In genomic region chr12:108312432-108312851, GRCm38 (mm10) we compare ENCODE assay signal across 14 mouse cellular contexts. TPM values are rescaled to one million over a fixed set of nuclear protein-coding genes. Genes with fewer than 3 reads are reported as not detected.
DNase-seq lines count a peak whose midpoint lies in the region; ATAC-seq lines count a peak whose summit lies in the region.
"Had no signal": no experiment of that assay in that cellular context is flagged by ENCODE, and none has a peak within 500 bp of the region (broad histone marks: within the 10 kb centered on the region; RNA-seq: fewer than 3 reads in every experiment).

No protein-coding gene starts in this region.

- H3K9ac ChIP-seq in hindbrain, embryonic 13.5 days = no peak overlapping the region
- no peak overlapping the region for H3K9ac ChIP-seq in neural tube, embryonic 11.5 days (ENCODE audit: low read length)
- no peak overlapping the region for H3K9ac ChIP-seq in neural tube, embryonic 15.5 days (replicated peaks)
- H3K9ac ChIP-seq: hindbrain, embryonic 14.5 days; stomach, embryonic 15.5 days had no signal

- H3K4me3 ChIP-seq in hindbrain, embryonic 10.5 days = no peak overlapping the region
- H3K4me3 ChIP-seq in hindbrain, embryonic 13.5 days = no peak overlapping the region
- no peak overlapping the region for H3K4me3 ChIP-seq in neural tube, embryonic 11.5 days (ENCODE audit: low read depth, low read length)
- no peak overlapping the region for H3K4me3 ChIP-seq in neural tube, embryonic 15.5 days (replicated peaks)
- H3K4me3 ChIP-seq: stomach, embryonic 15.5 days had no signal

- peak; percentile 68 for DNase-seq in hindbrain, embryonic 10.5 days (ENCODE audit: low spot score)
- DNase-seq in neural tube, embryonic 11.5 days (ENCODE audit: low spot score) = no peak
- DNase-seq in kidney, postnatal 14 days = peak; percentile 70
- peak; percentile 71 for DNase-seq in yolk sac, embryonic 10.5 days (ENCODE audit: low spot score)
- DNase-seq in spleen, postnatal 14 days (ENCODE audit: low spot score in 2 of 2) = no peak
- DNase-seq in heart, postnatal 36 days = no peak
- DNase-seq: cerebellum, postnatal 36 days; right cerebral cortex, postnatal 14 days; thymus, postnatal 36 days had no signal

- H3K4me2 ChIP-seq in hindbrain, embryonic 13.5 days = no peak overlapping the region
- H3K4me2 ChIP-seq in neural tube, embryonic 11.5 days (ENCODE audit: low read depth) = no peak overlapping the region
- H3K4me2 ChIP-seq in neural tube, embryonic 15.5 days = no peak overlapping the region
- H3K4me2 ChIP-seq: hindbrain, embryonic 14.5 days; stomach, embryonic 15.5 days had no signal

- no peaks in the 10 kb centered on the region for H3K9me3 ChIP-seq in hindbrain, embryonic 10.5 days
- H3K9me3 ChIP-seq in hindbrain, embryonic 13.5 days = no peaks in the 10 kb centered on the region
- H3K9me3 ChIP-seq in neural tube, embryonic 11.5 days (ENCODE audit: control insufficient read depth, low read length) = no peaks in the 10 kb centered on the region
- H3K9me3 ChIP-seq in neural tube, embryonic 15.5 days (replicated peaks) = no peaks in the 10 kb centered on the region
- H3K9me3 ChIP-seq: stomach, embryonic 15.5 days had no signal

- ATAC-seq in hindbrain, embryonic 13.5 days (ENCODE audit: low FRiP score) = no peak
- ATAC-seq in neural tube, embryonic 11.5 days (ENCODE audit: insufficient read depth, low FRiP score, low TSS enrichment) = no peak
- ATAC-seq in neural tube, embryonic 15.5 days (ENCODE audit: low FRiP score) = no peak

- peaks cover 42% of the 10 kb centered on the region for H3K27me3 ChIP-seq in hindbrain, embryonic 10.5 days (ENCODE audit: insufficient read depth, poor library complexity, severe bottlenecking)
- peaks cover 19% of the 10 kb centered on the region for H3K27me3 ChIP-seq in hindbrain, embryonic 13.5 days
- H3K27me3 ChIP-seq in neural tube, embryonic 11.5 days (ENCODE audit: control insufficient read depth, insufficient read depth, low read length) = peaks cover 14% of the 10 kb centered on the region
- H3K27me3 ChIP-seq in neural tube, embryonic 15.5 days (replicated peaks) = peaks cover 15% of the 10 kb centered on the region

- WGBS in hindbrain, embryonic 10.5 days = 17% methylated on average over 6 of the region's 6 CpGs
- WGBS in hindbrain, embryonic 13.5 days = 27% methylated on average over 6 of the region's 6 CpGs
- 25% methylated on average over 6 of the region's 6 CpGs for WGBS in neural tube, embryonic 11.5 days
- WGBS in neural tube, embryonic 15.5 days = 47% methylated on average over 6 of the region's 6 CpGs

- peaks cover 80% of the 10 kb centered on the region for H3K4me1 ChIP-seq in hindbrain, embryonic 10.5 days (replicated peaks)
- H3K4me1 ChIP-seq in hindbrain, embryonic 13.5 days (replicated peaks) = peaks cover 31% of the 10 kb centered on the region
- H3K4me1 ChIP-seq in neural tube, embryonic 11.5 days (ENCODE audit: control insufficient read depth, insufficient read depth, low read length) = peaks cover 12% of the 10 kb centered on the region
- H3K4me1 ChIP-seq in neural tube, embryonic 15.5 days = peaks cover 5% of the 10 kb centered on the region; the same call in 1 of the 2 replicates

- H3K36me3 ChIP-seq in hindbrain, embryonic 10.5 days = no peaks in the 10 kb centered on the region
- H3K36me3 ChIP-seq in hindbrain, embryonic 13.5 days = no peaks in the 10 kb centered on the region
- no peaks in the 10 kb centered on the region for H3K36me3 ChIP-seq in neural tube, embryonic 11.5 days (ENCODE audit: control insufficient read depth, insufficient read depth, low read length)
- no peaks in the 10 kb centered on the region for H3K36me3 ChIP-seq in neural tube, embryonic 15.5 days
- H3K36me3 ChIP-seq: stomach, embryonic 15.5 days had no signal

- H3K27ac ChIP-seq in hindbrain, embryonic 10.5 days = peak overlapping the region; percentile 85
- H3K27ac ChIP-seq in hindbrain, embryonic 13.5 days = no peak overlapping the region
- 0 out of 2 replicates have a peak overlapping the region, but pooled peaks have one; percentile 39 for H3K27ac ChIP-seq in neural tube, embryonic 11.5 days (ENCODE audit: low read depth, low read length)
- H3K27ac ChIP-seq in neural tube, embryonic 15.5 days (replicated peaks) = no peak overlapping the region
- H3K27ac ChIP-seq: hindbrain, embryonic 14.5 days; stomach, embryonic 15.5 days had no signal

- intact Hi-C loops in heart, postnatal 36 days (cut with DNase I) = no loop called here

RNA-seq across cellular contexts. Expression of gene Hhipl1, which starts 6.4 kb away (rescaled TPM):
- 3.0 and 3.2 TPM in 2 replicates for polyA plus RNA-seq in hindbrain, embryonic 10.5 days (2016; fragmentation: Nextera tagmentation; extraction: Ambion mirVana)
- 1.5 and 1.6 TPM in 2 replicates for polyA plus RNA-seq in hindbrain, embryonic 13.5 days (2015; fragmentation: Nextera tagmentation; extraction: Ambion mirVana)
- 1.0 TPM in 2 replicates for polyA plus RNA-seq in neural tube, embryonic 11.5 days (2014; fragmentation: Nextera tagmentation; extraction: Ambion mirVana)
- polyA plus RNA-seq in neural tube, embryonic 15.5 days (2015; fragmentation: Nextera tagmentation; extraction: Ambion mirVana) = 2.7 and 3.2 TPM in 2 replicates
- 1 to 10 TPM in 1 of 2 experiments, under 1 TPM in 1; 0.94 to 1.6 TPM for total RNA-seq in heart, postnatal 36 days (2021)
- total RNA-seq: megakaryocyte-erythroid progenitor cell, adult 5-6 weeks had no signal

RNA-seq across cellular contexts. Expression of gene Cyp46a1, which starts 21.7 kb away (rescaled TPM):
- 17.8 and 19.1 TPM in 2 replicates for polyA plus RNA-seq in hindbrain, embryonic 10.5 days (2016; fragmentation: Nextera tagmentation; extraction: Ambion mirVana)
- polyA plus RNA-seq in hindbrain, embryonic 13.5 days (2015; fragmentation: Nextera tagmentation; extraction: Ambion mirVana) = 15.4 and 17.5 TPM in 2 replicates
- polyA plus RNA-seq in neural tube, embryonic 11.5 days (2014; fragmentation: Nextera tagmentation; extraction: Ambion mirVana) = 8.5 and 10.6 TPM in 2 replicates
- polyA plus RNA-seq in neural tube, embryonic 15.5 days (2015; fragmentation: Nextera tagmentation; extraction: Ambion mirVana) = 29.5 and 33.2 TPM in 2 replicates
- total RNA-seq in heart, postnatal 36 days (2021) = under 1 TPM; 0.41 to 0.44 TPM

RNA-seq across cellular contexts. Expression of gene Ccdc85c, which starts 37.2 kb away (rescaled TPM):
- 14.3 and 16.0 TPM in 2 replicates for polyA plus RNA-seq in hindbrain, embryonic 10.5 days (2016; fragmentation: Nextera tagmentation; extraction: Ambion mirVana)
- 17.3 and 17.7 TPM in 2 replicates for polyA plus RNA-seq in hindbrain, embryonic 13.5 days (2015; fragmentation: Nextera tagmentation; extraction: Ambion mirVana)
- polyA plus RNA-seq in neural tube, embryonic 11.5 days (2014; fragmentation: Nextera tagmentation; extraction: Ambion mirVana) = 18.9 and 20.3 TPM in 2 replicates
- polyA plus RNA-seq in neural tube, embryonic 15.5 days (2015; fragmentation: Nextera tagmentation; extraction: Ambion mirVana) = 10.5 and 11.9 TPM in 2 replicates
- 10 to 100 TPM; 33.6 to 38.9 TPM for total RNA-seq in heart, postnatal 36 days (2021)

RNA-seq across cellular contexts. Expression of gene Eml1, which starts 58.3 kb away (rescaled TPM):
- 104 and 125 TPM in 2 replicates for polyA plus RNA-seq in hindbrain, embryonic 10.5 days (2016; fragmentation: Nextera tagmentation; extraction: Ambion mirVana)
- polyA plus RNA-seq in hindbrain, embryonic 13.5 days (2015; fragmentation: Nextera tagmentation; extraction: Ambion mirVana) = 58.7 and 61.9 TPM in 2 replicates
- 138 and 164 TPM in 2 replicates for polyA plus RNA-seq in neural tube, embryonic 11.5 days (2014; fragmentation: Nextera tagmentation; extraction: Ambion mirVana)
- 60.3 and 69.0 TPM in 2 replicates for polyA plus RNA-seq in neural tube, embryonic 15.5 days (2015; fragmentation: Nextera tagmentation; extraction: Ambion mirVana)
- total RNA-seq in heart, postnatal 36 days (2021) = 10 to 100 TPM; 74.3 to 87.1 TPM
- total RNA-seq: megakaryocyte-erythroid progenitor cell, adult 5-6 weeks had no signal

Comparison
In these comparisons a context has a peak if more than half of its experiments do, and no peak if none do; other contexts are left out.
1. H3K27ac ChIP-seq: peak in hindbrain, embryonic 10.5 days (single experiment) and neural tube, embryonic 11.5 days (single experiment); none in hindbrain, embryonic 13.5 days (single experiment) and neural tube, embryonic 15.5 days (single experiment).
2. DNase-seq: peak in hindbrain, embryonic 10.5 days (single experiment), kidney, postnatal 14 days (single experiment) and yolk sac, embryonic 10.5 days (single experiment); none in neural tube, embryonic 11.5 days (single experiment), spleen, postnatal 14 days (0 of 2) and heart, postnatal 36 days (0 of 2).